Mouse (Mus musculus) liver, postnatal 0 days (tissue): ENCODE measurements around the gene Ubd.

Experiments used
- CTCF ChIP-seq: sonication (generic); IDR thresholded peaks from 2 replicates; pipeline ENCODE4 v1.5.1; 2016; ENCODE audit warnings: antibody characterized with exemption, low read depth
- EP300 ChIP-seq: IDR thresholded peaks from 2 replicates; pipeline ENCODE4 v1.6.1; 2016; ENCODE audit warnings: antibody characterized with exemption, low read depth, mild to moderate bottlenecking

GRCm38 (mm10) chr17:37242198-37242597 lies 48.5 kb downstream of the Ubd start:
- TF ChIP-seq CTCF (no peak), EP300 (no peak)
